Mouse (Mus musculus): ENCODE data around the gene Gm9789. TPM values are rescaled to one million over a fixed set of nuclear protein-coding genes. Genes with fewer than 3 reads are reported as not detected.
"Not testable (repeated sequence)": the region's sequence is repeated elsewhere in the genome, so short reads cannot be mapped to it uniquely, and the experiment has no call there.

The Gm9789 gene
- total RNA-seq (2014; rRNA removed) (not detected in 2 replicates), polyA plus RNA-seq (2015; fragmentation: Nextera tagmentation; extraction: Ambion mirVana) (not detected in 2 replicates)

GRCm38 (mm10) chr16:89157652-89158051, at the start of gene Gm9789:
Gene Gm9789 (plus strand): TSS chr16:89157952.
- Histone ChIP-seq H3K9ac (no peak within 1 kb of the TSS), H3K4me2 (ENCODE audit: low read depth) (no peak within 1 kb of the TSS), H3K4me1 (ENCODE audit: insufficient read depth) (no peaks in the 10 kb centered on the region), H3K4me3 (ENCODE audit: low read depth, low read length) (no peak within 1 kb of the TSS), H3K36me3 (ENCODE audit: insufficient read depth) (no peaks in the 10 kb centered on the region), H3K27ac (ENCODE audit: low read depth, low read length) (no peak within 1 kb of the TSS), H3K27me3 (ENCODE audit: insufficient read depth, low read length) (no peaks in the 10 kb centered on the region), H3K9me3 (ENCODE audit: low read length) (no peaks in the 10 kb centered on the region)
- 93% methylated on average over 4 of the region's 4 CpGs for WGBS
- ATAC-seq (no peak), DNase-seq (no peak)
- TF ChIP-seq CTCF (IDR thresholded peaks at IDR 0.05; ENCODE audit: low read depth), result no peak

GRCm38 (mm10) chr16:89140551-89140950, 17.2 kb upstream of the Gm9789 start, which contains the start of gene Gm6358:
Gene Gm6358 (plus strand): TSS chr16:89140851.
- TF ChIP-seq CTCF (IDR thresholded peaks at IDR 0.05; ENCODE audit: low read depth), result no peak
- ATAC-seq (no peak), DNase-seq (no peak)
- no peak within 1 kb of the TSS for H3K27ac ChIP-seq (ENCODE audit: low read depth, low read length)
- no peaks in the 10 kb centered on the region for H3K36me3 ChIP-seq (ENCODE audit: insufficient read depth)
- H3K9ac ChIP-seq, result no peak within 1 kb of the TSS
- no peak within 1 kb of the TSS for H3K4me2 ChIP-seq (ENCODE audit: low read depth)
- H3K4me3 ChIP-seq (ENCODE audit: low read depth, low read length), result no peak within 1 kb of the TSS
- 100% methylated on average over 1 of the region's 1 CpGs for WGBS
- no peaks in the 10 kb centered on the region for H3K4me1 ChIP-seq (ENCODE audit: insufficient read depth)
- H3K9me3 ChIP-seq (ENCODE audit: low read length), result no peaks in the 10 kb centered on the region
- H3K27me3 ChIP-seq (ENCODE audit: insufficient read depth, low read length), result no peaks in the 10 kb centered on the region

- no peak for TF ChIP-seq CTCF (IDR thresholded peaks at IDR 0.05; ENCODE audit: low read depth)
- H3K4me2 ChIP-seq (ENCODE audit: low read depth), result no peak within 1 kb of the TSS
- no peaks in the 10 kb centered on the region for H3K27me3 ChIP-seq (ENCODE audit: insufficient read depth, low read length)
- 98% methylated on average over 1 of the region's 1 CpGs for WGBS
- H3K4me3 ChIP-seq (ENCODE audit: low read depth, low read length), result no peak within 1 kb of the TSS
- H3K36me3 ChIP-seq (ENCODE audit: insufficient read depth), result no peaks in the 10 kb centered on the region
- no peak within 1 kb of the TSS for H3K9ac ChIP-seq
- no peak for DNase-seq
- ATAC-seq, result no peak
- no peaks in the 10 kb centered on the region for H3K4me1 ChIP-seq (ENCODE audit: insufficient read depth)
- no peak within 1 kb of the TSS for H3K27ac ChIP-seq (ENCODE audit: low read depth, low read length)
- 0 out of 2 replicates have a peak, but pooled peaks cover 2% of the 10 kb centered on the region for H3K9me3 ChIP-seq (ENCODE audit: low read length)
Observed at GRCm38 (mm10) chr16:89150786-89151185, 7.0 kb upstream of the Gm9789 start, which contains the start of gene Gm10061. Gene Gm10061 (plus strand): TSS chr16:89151086.

GRCm38 (mm10) chr16:89169190-89169589, 11.4 kb downstream of the Gm9789 start, which contains the start of gene Gm7735:
Gene Gm7735 (plus strand): TSS chr16:89169490.
- not testable (repeated sequence) for H3K4me3 ChIP-seq (ENCODE audit: low read depth, low read length); H3K4me2 ChIP-seq (ENCODE audit: low read depth); H3K9ac ChIP-seq; H3K9me3 ChIP-seq (ENCODE audit: low read length); ATAC-seq; DNase-seq; H3K27ac ChIP-seq (ENCODE audit: low read depth, low read length); H3K4me1 ChIP-seq (ENCODE audit: insufficient read depth); H3K36me3 ChIP-seq (ENCODE audit: insufficient read depth); H3K27me3 ChIP-seq (ENCODE audit: insufficient read depth, low read length)

- Histone ChIP-seq H3K27me3 (ENCODE audit: insufficient read depth, low read length) (no peaks in the 10 kb centered on the region), H3K4me2 (ENCODE audit: low read depth) (no peak within 1 kb of the TSS), H3K9ac (no peak within 1 kb of the TSS), H3K27ac (ENCODE audit: low read depth, low read length) (no peak within 1 kb of the TSS), H3K4me1 (ENCODE audit: insufficient read depth) (no peaks in the 10 kb centered on the region), H3K36me3 (ENCODE audit: insufficient read depth) (no peaks in the 10 kb centered on the region), H3K9me3 (ENCODE audit: low read length) (no peaks in the 10 kb centered on the region), H3K4me3 (ENCODE audit: low read depth, low read length) (no peak within 1 kb of the TSS)
- no peak for TF ChIP-seq CTCF (IDR thresholded peaks at IDR 0.05; ENCODE audit: low read depth)
- ATAC-seq (no peak), DNase-seq (no peak)
- 82% methylated on average over 2 of the region's 2 CpGs for WGBS
Observed at GRCm38 (mm10) chr16:89174435-89174834, 16.7 kb downstream of the Gm9789 start, which contains the start of gene 1110057P08Rik. Gene 1110057P08Rik (plus strand): TSS chr16:89174735.

- no peaks in the 10 kb centered on the region for H3K36me3 ChIP-seq (ENCODE audit: insufficient read depth)
- no peak for TF ChIP-seq CTCF (IDR thresholded peaks at IDR 0.05; ENCODE audit: low read depth)
- H3K9me3 ChIP-seq (ENCODE audit: low read length), result no peaks in the 10 kb centered on the region
- no peak for ATAC-seq
- no peaks in the 10 kb centered on the region for H3K4me1 ChIP-seq (ENCODE audit: insufficient read depth)
- DNase-seq, result no peak
- no peak overlapping the region for H3K4me3 ChIP-seq (ENCODE audit: low read depth, low read length)
- H3K27me3 ChIP-seq (ENCODE audit: insufficient read depth, low read length), result no peaks in the 10 kb centered on the region
- no peak overlapping the region for H3K9ac ChIP-seq
- H3K27ac ChIP-seq (ENCODE audit: low read depth, low read length), result no peak overlapping the region
- no peak overlapping the region for H3K4me2 ChIP-seq (ENCODE audit: low read depth)
- WGBS, result 88% methylated on average over 4 of the region's 4 CpGs
Observed at GRCm38 (mm10) chr16:89188621-89189020, 30.9 kb downstream of the Gm9789 start.

- Histone ChIP-seq H3K27me3 (ENCODE audit: insufficient read depth, low read length) (no peaks in the 10 kb centered on the region), H3K4me3 (ENCODE audit: low read depth, low read length) (no peak within 1 kb of the TSS), H3K9ac (no peak within 1 kb of the TSS), H3K4me2 (ENCODE audit: low read depth) (no peak within 1 kb of the TSS), H3K4me1 (ENCODE audit: insufficient read depth) (no peaks in the 10 kb centered on the region), H3K36me3 (ENCODE audit: insufficient read depth) (no peaks in the 10 kb centered on the region), H3K27ac (ENCODE audit: low read depth, low read length) (no peak within 1 kb of the TSS), H3K9me3 (ENCODE audit: low read length) (no peaks in the 10 kb centered on the region)
- DNase-seq, result no peak
- WGBS, result 70% methylated on average over 1 of the region's 1 CpGs
- TF ChIP-seq CTCF (IDR thresholded peaks at IDR 0.05; ENCODE audit: low read depth), result no peak
- ATAC-seq, result no peak
Observed at GRCm38 (mm10) chr16:89205561-89205960, 47.8 kb downstream of the Gm9789 start, which contains the start of gene Krtap20-2. Gene Krtap20-2 (plus strand): TSS chr16:89205861.

Other genes with a start within 250 kb of the Gm9789 start
- not detected in 2 replicates for gene Krtap19-9b, start 225.7 kb upstream of the Gm9789 start, total RNA-seq (2014; rRNA removed)
- not detected in 2 replicates for gene Krtap19-9b, start 225.7 kb upstream of the Gm9789 start, polyA plus RNA-seq (2015; fragmentation: Nextera tagmentation; extraction: Ambion mirVana)
- gene Krtap16-3, start 195.1 kb upstream of the Gm9789 start, total RNA-seq (2014; rRNA removed), result not detected in 2 replicates
- gene Krtap16-3, start 195.1 kb upstream of the Gm9789 start, polyA plus RNA-seq (2015; fragmentation: Nextera tagmentation; extraction: Ambion mirVana), result not detected in 2 replicates
- not detected in 2 replicates for gene Krtap22-2, start 147.2 kb upstream of the Gm9789 start, total RNA-seq (2014; rRNA removed)
- gene Krtap22-2, start 147.2 kb upstream of the Gm9789 start, polyA plus RNA-seq (2015; fragmentation: Nextera tagmentation; extraction: Ambion mirVana), result not detected in 2 replicates
- gene Gm10229, start 142.7 kb upstream of the Gm9789 start, total RNA-seq (2014; rRNA removed), result not detected in 2 replicates
- not detected in 2 replicates for gene Gm10229, start 142.7 kb upstream of the Gm9789 start, polyA plus RNA-seq (2015; fragmentation: Nextera tagmentation; extraction: Ambion mirVana)
- gene Krtap6-1, start 126.3 kb upstream of the Gm9789 start, total RNA-seq (2014; rRNA removed), result not detected in 2 replicates
- gene Krtap6-1, start 126.3 kb upstream of the Gm9789 start, polyA plus RNA-seq (2015; fragmentation: Nextera tagmentation; extraction: Ambion mirVana), result not detected in 2 replicates
- not detected in 2 replicates for gene Gm10228, start 116.5 kb upstream of the Gm9789 start, total RNA-seq (2014; rRNA removed)
- not detected in 2 replicates for gene Gm10228, start 116.5 kb upstream of the Gm9789 start, polyA plus RNA-seq (2015; fragmentation: Nextera tagmentation; extraction: Ambion mirVana)
- gene Krtap6-5, start 110.1 kb upstream of the Gm9789 start, total RNA-seq (2014; rRNA removed), result not detected in 2 replicates
- gene Krtap6-5, start 110.1 kb upstream of the Gm9789 start, polyA plus RNA-seq (2015; fragmentation: Nextera tagmentation; extraction: Ambion mirVana), result not detected in 2 replicates
- gene 1110025L11Rik, start 94.0 kb upstream of the Gm9789 start, total RNA-seq (2014; rRNA removed), result not detected in 2 replicates
- not detected in 2 replicates for gene 1110025L11Rik, start 94.0 kb upstream of the Gm9789 start, polyA plus RNA-seq (2015; fragmentation: Nextera tagmentation; extraction: Ambion mirVana)
- not detected in 2 replicates for gene Krtap6-3, start 73.9 kb upstream of the Gm9789 start, total RNA-seq (2014; rRNA removed)
- not detected in 2 replicates for gene Krtap6-3, start 73.9 kb upstream of the Gm9789 start, polyA plus RNA-seq (2015; fragmentation: Nextera tagmentation; extraction: Ambion mirVana)
- not detected in 2 replicates for gene Gm6358, start 17.1 kb upstream of the Gm9789 start, total RNA-seq (2014; rRNA removed)
- not detected in 2 replicates for gene Gm6358, start 17.1 kb upstream of the Gm9789 start, polyA plus RNA-seq (2015; fragmentation: Nextera tagmentation; extraction: Ambion mirVana)
- gene Gm10061, start 6.9 kb upstream of the Gm9789 start, total RNA-seq (2014; rRNA removed), result not detected in 2 replicates
- gene Gm10061, start 6.9 kb upstream of the Gm9789 start, polyA plus RNA-seq (2015; fragmentation: Nextera tagmentation; extraction: Ambion mirVana), result not detected in 2 replicates
- gene Gm7735, start 11.5 kb downstream of the Gm9789 start, total RNA-seq (2014; rRNA removed), result not detected in 2 replicates
- not detected in 2 replicates for gene Gm7735, start 11.5 kb downstream of the Gm9789 start, polyA plus RNA-seq (2015; fragmentation: Nextera tagmentation; extraction: Ambion mirVana)
- gene 1110057P08Rik, start 16.8 kb downstream of the Gm9789 start, total RNA-seq (2014; rRNA removed), result not detected in 2 replicates
- not detected in 2 replicates for gene 1110057P08Rik, start 16.8 kb downstream of the Gm9789 start, polyA plus RNA-seq (2015; fragmentation: Nextera tagmentation; extraction: Ambion mirVana)
- gene Krtap20-2, start 47.9 kb downstream of the Gm9789 start, total RNA-seq (2014; rRNA removed), result not detected in 2 replicates
- gene Krtap20-2, start 47.9 kb downstream of the Gm9789 start, polyA plus RNA-seq (2015; fragmentation: Nextera tagmentation; extraction: Ambion mirVana), result not detected in 2 replicates
- gene Krtap21-1, start 245.9 kb downstream of the Gm9789 start, total RNA-seq (2014; rRNA removed), result not detected in 2 replicates
- gene Krtap21-1, start 245.9 kb downstream of the Gm9789 start, polyA plus RNA-seq (2015; fragmentation: Nextera tagmentation; extraction: Ambion mirVana), result not detected in 2 replicates

Data from forebrain, postnatal 0 days (tissue).